Mouse (Mus musculus): ENCODE results near the gene Grik1.

Grik1 gene

DNA sequence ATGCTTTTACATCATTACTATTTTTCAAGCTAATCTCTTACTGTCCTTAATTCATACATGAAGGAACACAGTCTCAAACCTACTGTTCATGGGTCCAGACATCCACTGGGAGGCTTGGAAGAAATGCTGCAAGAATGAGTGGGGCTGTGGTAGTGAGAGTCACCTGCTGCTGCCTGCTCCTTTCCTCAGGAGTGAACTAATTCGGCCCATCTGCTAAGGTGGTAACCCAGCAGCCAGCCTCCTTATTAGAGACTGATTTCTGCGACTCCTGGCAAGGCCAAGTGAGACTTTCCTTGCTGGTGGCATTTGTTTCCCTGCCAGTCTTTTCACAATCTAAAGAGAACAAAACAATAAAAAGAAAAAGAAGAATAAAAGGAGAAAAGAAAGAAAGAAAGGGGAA lies 147.9 kb downstream of the Grik1 start:
- DNase-seq (ENCODE audit: low read depth) = no peak

DNA sequence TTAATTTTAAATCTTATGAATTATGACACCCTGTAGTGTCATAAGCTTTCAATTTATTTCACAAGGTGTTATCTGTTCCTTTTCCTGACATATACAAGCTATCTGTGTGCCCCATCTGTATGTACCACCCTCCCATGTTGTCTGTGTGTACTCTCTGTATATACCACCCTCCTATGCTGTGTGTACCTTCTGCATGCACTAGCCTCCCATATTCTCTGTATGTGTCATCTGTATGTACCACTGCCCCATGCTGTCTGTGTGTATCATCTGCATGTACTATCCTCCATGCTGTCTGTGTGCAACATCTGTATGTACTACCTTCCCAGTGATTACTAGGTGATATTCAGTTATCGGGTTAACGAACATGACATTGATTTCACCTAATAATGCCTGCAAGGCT lies 148.5 kb downstream of the Grik1 start:
- no peak for DNase-seq (ENCODE audit: low read depth)

DNA sequence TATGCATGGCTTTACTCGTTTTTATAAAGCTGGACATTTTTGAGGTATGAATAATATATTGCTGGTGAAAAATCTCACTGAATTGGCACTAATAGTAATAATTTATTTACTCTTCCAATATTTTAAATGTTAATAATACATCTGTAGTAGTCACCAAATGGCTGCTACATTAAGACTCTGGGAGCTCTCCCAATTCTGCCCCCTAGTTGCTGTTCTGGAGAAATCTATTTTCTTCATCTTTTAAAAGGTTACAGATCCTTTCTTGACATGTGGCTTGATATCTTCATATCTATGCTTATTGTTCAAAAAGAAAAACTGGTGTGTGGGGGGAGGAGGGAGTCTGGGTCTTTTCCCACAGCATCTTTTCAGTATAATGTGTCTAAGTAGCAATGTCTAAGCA lies 151.2 kb downstream of the Grik1 start:
- no peak for DNase-seq (ENCODE audit: low read depth)

DNA sequence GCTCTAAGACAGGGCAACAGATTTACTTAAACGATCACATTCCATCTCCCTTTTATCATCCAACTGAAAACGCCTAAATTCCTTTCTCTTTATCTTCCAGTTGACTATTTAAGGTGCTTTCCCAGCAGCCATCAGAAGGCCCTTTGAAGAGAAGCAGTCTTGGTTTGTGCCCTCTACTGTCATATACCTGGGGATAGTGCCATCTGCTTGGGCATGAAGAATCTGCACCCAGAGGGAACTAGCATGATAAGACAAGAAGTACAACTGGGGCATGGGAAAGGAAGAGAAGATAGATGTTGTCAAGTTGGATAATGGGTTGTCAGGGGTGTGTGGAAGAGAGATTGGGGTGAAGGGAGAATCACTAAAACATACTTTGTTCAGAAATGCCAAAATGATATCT lies 157.1 kb downstream of the Grik1 start:
- DNase-seq (ENCODE audit: low read depth) = no peak

DNA sequence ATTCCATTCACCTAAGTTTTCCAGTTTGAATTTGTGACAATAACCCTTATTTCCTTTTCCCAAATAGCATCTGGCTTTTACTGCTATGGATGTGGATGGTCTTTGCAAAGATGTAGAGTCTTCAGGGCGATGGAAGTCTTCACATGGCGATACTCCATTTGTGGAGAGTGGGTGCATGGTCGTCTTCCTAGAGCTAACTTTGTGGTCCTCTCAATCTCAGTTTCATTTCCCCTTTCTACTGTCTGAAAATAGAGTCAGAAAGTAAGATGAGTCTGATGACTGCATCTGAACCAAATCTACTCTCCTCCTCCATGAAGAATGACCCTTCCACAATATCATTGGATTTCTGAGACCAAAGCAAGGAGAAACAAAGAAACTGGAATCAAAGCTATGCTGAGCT lies 159.0 kb downstream of the Grik1 start:
- DNase-seq (ENCODE audit: low read depth) = no peak

DNA sequence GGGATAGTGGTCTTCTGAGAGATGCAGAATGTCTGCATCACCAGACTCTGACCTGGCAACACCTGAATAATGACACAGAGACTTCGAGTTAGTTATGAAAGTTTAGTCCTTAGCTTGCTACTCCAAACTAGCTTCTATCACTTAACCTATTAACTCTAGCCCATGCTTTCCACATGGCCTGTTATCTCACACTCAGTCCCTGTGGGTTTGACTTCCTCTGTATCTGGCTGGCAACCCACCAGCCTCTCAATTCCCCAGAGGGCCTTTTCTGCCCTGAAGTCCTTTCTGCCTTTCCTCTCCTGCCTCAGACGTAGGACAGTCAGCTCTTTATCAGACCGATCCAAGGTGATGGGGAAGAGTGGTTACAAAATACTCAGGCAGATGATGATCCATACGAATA lies 165.0 kb downstream of the Grik1 start:
- DNase-seq (ENCODE audit: low read depth) = no peak

DNA sequence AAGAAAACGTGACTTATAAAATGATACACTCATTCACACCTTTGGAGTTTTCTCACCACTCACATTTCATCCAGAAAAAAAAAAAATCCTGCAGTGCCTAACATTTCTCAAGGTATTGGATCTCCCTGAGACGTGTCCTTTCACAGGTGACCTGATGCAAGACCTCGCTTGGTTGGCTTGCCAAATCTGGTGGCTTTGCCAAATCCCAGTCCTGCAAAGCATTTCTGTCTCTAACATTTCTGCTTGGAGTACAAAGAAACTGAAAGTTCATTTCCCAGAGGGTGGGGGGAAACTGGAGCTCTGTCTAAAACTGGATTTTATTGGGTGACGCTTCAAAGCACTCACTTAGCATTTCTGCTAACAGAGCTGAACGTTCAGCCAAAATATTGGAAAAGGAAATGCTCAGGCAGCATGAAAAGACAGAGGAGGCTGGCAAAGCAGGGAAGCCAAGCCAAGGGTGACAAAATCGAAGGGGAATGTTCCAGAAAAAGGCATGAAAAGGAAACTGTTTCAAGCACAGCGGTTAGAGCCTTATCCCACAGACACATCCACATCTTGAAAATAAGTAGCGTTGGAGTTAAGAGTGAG lies 177.4 kb downstream of the Grik1 start:
- DNase-seq (ENCODE audit: low read depth) = no peak

DNA sequence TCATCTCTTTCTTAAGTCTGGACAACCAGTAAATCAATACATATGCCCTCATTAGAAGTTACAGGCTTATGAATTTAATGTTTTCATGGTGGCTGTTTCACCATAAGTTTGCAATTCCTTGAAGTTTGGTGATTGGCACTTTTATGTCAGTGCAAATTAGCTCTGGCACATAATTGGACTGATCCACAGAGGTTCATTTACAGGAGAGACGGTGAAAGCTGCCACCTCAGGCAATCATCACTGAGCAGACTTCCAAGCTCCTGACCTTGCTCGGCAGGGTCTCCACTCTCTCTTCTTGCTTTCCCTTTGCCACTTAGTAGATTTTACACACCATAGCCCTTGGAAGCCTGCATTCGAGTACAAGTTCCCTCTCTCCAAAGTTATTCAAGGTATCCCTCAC lies 178.6 kb downstream of the Grik1 start:
- DNase-seq (ENCODE audit: low read depth) = no peak

DNA sequence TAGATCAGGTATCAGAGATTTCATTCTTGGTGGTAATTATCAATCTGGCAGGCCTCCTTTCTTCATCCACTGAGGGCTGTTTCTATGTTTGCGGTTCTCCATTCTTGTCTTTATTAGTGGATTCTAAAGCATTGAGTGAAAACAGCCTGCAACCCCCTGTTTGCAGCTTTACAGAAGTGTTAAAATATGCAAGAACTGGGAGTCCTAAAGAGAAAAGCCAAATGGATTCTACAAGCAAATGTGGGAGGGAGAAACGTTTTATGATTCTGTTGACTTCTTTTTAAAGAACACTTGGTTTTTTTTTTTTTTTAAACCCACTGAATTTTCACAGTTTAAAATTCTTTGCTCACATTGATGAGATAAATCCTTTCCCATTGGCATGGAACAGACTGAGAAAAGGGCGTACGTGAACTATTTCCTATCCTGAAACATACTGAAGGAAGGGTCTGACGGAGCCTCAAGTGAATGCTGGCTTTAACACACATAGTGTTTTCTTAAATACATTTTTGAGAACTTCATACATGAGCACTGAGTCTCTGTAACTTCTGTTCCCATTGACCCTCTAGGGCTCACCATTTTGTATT lies 195.8 kb downstream of the Grik1 start:
- no peak for DNase-seq (ENCODE audit: low read depth)

DNA sequence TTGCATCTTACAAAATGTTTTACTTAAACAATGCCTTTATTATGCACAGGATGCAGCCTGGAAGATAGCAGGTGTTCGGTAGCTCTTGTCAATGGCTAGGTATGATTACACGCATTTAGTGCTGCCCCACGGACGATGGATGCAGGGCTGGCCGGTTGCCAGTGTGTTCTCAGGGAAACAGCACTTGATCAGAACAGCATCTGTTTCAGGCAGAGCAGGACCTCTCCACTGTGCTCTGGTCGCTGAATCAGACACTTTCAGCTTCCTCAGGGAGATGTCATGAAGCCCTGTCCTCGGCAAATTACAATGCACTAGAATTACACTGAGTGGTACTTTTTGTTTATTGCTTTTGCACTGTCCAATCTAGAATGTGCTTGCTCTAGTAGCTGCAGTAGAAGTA lies 202.8 kb downstream of the Grik1 start:
- peak; percentile 2 for DNase-seq (ENCODE audit: low read depth)

DNA sequence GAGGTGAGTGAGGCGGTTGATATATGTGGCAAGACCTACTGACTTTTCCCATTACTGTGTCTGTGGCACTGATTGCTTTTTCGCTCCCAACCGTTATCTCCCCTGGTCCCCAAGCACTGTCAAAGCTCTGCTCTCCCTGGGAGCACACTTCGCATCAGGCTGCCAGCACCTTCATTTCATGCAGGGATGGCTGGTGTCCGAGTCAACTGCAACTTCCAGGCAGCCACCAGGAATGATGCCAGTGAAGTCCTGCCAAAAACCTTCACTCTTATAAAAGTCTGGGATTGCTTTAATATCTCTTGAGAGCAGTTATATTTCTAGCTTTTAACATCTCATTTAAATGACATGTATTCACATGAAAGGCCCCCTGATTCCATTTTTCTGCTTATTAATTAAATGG lies 215.3 kb downstream of the Grik1 start:
- DNase-seq (ENCODE audit: low read depth) = no peak

DNA sequence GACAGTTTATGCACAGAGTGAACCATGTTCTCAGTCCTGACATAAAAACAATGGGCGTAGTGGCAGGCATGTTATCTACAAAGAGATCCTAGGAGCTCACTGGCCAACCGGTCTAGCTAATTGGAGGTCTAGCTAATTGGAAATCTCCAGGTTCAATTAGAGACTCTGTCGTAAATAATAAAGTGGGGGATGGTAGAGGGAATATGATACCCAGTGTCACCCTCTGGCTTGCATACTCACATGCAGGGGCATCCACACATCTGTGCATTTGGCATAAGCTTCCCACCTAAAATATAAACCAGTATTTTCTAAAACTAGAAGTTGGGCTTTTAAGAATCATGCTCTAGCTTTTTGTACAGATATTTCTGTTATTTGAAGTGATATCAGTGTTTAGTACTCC lies 229.1 kb downstream of the Grik1 start:
- DNase-seq (ENCODE audit: low read depth) = no peak

DNA sequence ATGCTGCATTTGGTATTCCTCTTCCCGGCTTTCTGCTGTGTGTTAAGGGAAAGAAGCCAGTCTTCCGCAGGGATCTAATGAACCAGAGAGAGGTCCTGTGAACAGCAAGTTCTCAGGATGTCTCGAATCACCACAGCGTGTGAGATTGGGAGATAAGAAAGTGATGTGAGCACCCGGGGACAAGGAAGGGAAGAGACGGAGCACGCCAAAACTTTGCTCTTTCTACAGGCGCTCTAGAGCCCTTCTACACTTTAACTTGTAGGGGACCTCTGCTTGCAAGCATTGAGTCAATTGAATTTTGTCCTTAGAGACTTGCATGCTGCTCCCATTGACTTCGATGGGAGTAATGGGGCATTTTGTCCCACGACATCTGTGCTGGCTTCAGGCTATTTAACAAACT lies 241.9 kb downstream of the Grik1 start:
- no peak for DNase-seq (ENCODE audit: low read depth)

DNA sequence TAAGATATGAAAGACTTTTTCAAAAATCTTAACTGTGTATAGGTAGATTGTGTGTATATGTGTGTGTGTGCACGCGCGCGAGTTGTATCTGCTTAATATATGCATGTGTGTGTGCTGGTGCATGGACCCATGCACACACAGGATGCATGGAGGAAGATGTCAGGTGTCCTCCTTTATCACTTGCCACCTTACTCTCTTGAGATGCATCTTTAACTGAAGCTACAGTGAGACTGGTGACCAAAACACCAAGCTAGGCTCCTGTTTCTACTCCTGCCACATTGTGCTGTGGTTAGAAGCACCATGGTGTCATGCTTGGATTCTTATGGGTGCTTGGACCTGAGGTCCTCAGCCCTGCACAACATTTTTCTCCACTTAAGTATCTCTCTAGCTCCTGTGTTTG lies 245.7 kb downstream of the Grik1 start:
- DNase-seq (ENCODE audit: low read depth) = no peak

DNA sequence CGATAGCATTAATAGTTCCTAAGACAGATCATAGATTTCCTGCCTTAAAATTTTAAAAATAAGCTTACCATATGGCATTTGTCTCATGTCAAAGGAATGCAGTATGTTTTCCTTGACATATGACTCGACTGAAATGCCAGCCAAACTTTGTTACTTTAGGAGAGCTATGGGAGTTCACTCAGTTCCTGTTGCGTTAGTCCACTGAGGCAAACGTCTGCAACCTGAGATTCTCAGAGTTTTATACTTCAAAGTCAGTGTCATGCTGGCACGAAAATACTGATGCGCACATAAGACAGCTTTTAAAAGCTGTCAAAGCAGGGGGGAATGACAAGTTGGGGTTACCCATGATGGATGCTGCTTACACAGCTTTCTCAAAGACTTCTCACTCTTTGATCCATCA lies 247.6 kb downstream of the Grik1 start:
- DNase-seq (ENCODE audit: low read depth) = peak; percentile 70

DNA sequence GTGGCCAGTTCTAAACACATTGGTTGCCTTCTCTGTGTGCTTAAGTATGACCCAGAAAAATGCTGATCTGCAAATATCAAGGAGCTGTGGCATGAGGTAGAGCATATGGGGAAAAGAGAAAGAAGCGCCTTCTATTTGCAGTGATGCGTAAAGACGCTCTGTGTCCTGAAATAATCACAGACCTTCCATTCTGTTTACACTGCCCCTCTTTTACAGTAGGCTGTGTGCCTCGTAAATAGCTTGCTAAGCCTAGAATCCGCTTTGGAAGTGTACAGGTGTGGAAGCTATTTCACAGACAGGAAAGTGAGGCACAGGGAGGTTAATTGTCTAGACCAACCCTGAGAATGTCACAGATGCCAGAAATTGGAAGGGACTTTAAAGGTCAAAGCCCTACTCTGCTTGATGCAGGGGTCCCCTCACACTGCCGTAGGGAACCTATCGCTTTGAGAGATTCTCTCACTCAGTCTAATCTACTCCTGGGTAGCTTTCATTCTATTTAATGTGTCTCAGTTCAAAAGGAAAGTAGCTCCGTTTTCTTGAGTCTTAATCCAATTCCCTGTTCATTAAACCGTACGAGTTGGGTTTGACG lies 251.5 kb downstream of the Grik1 start:
- no peak for DNase-seq (ENCODE audit: low read depth)

DNA sequence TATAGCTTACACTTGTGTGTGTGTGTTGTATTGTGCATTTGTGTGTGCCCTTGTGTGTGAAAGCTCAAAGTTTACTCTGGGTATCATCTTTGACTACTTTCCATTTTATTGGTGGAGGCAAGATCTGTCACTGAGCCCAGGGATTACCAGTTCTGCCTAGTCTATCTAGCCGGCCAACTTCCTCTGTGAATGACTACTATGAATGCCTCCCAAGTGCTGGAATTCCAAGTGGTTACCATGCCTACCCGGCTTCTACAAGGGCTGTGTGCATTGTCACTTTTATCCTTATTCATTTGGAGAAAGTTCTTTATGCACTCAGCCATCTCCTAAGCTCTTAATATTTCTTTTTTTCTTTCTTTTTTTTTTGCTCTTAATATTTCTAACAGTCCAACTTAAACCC lies 301.3 kb downstream of the Grik1 start:
- no peak for DNase-seq (ENCODE audit: low read depth)

DNA sequence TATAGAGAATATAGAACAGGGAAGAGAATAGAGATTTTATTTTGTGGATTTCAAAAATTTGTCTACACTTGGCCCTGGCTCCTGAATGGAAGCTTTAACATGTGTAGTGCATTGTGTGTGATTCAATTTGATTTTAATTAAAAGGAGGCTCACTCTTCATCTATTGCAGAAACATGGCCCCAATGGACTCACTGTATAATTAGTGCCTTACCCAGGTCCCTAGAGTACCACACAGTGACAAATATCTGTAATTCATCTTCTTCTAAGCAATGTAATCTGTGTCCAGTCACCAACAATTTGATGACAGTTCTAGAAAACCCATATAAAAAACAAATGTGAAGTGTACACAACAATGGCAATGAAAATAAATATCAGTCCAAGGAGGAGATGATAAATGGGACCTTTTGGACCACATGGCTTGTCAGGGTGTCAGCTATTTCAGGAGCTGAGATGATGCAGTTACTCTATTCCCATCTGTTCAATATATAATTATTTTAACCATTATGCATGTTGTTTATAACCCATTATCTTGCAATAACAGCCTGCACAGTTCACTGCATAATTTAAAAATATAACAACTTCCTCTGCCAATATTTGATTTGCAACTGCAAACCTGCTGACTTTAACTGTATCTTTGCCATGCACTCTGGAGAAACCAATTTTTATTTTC lies 305.7 kb downstream of the Grik1 start:
- no peak for DNase-seq (ENCODE audit: low read depth)

DNA sequence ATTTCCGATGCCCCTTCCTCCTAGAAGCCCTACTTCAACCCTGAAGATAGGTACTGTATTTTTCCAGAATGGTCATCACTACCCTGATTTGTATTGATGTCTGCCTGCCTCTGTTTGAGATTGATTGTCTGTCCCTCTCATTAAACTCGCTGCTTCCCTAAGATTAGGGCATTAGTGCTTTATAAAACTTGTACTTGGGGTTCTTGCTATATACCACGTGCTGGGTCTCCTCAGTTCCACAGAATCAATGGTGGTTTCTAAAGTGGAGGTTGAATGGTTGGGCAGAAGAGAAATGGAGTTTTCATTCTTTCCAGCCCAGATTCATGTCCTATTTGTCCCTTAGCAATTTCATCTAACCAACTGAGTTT lies 316.0 kb downstream of the Grik1 start:
- no peak for DNase-seq (ENCODE audit: low read depth)

DNA sequence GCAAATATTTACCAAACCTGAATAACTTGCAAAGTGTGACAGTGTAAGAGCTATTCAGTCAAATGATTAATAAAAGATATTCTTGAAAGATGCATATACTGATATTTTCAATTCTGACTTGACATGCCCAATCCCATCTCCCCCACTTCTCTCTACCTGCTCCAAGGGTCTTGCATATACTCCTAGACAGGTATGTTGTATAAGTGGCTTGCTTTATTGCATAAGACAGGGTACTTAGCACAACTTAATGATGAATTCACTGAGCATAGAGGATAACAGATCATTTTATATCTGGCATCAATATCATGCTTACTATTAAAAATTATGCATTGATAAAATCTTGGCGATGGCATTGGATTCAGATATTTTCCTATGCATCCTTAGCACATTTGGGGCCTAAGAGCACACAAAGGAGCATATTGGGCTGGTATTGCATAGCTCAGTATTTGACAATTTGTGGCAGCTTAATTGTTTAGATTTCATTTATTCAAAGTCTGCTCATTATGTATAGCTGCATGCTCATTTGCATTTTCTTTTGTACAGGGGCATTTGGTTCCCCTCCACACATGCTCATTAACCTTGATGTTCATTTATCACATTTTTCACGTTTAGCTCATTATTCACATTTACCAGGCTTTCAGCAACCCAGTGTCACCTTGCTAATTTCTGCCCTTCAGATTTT lies 316.5 kb downstream of the Grik1 start:
- no peak for DNase-seq (ENCODE audit: low read depth)

DNA sequence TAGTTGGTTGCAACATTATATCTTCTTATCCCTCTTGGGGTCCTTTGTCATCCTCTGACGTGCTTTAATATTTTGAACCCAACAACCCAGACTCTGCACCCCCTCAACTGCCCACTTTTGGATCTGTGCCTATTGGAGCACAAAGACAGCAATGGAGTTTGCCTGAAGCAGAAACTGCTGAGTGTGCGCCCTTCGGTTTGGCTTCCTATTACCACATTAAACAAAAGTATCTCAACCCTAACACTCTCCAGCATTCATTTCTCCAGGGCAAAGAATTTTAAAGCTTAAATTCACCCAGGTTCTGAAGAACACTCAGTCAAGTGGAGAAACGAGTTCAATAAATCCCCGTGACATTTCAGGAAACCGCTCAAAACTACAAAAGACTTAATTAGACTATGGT lies 318.2 kb downstream of the Grik1 start:
- no peak for DNase-seq (ENCODE audit: low read depth)

DNA sequence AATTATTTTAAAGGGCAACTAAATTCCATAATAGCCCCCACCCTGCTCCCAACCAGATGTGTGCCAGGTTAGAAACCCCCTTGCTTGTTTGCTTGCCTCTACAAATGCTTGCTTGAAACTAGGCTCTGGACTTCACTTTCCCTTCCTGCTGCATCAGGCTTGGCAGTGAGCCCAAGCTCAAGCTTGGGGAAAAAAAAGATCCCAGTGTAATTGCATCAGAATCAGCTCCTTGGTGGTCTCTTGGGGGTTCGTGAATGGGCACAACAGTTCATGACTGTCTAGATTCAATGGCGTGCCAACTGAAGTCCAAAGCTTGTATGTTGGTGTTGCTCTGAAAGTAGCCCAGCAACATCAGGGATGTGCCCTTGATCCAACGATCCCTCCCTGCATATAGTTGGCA lies 320.1 kb downstream of the Grik1 start:
- DNase-seq (ENCODE audit: low read depth) = no peak

DNA sequence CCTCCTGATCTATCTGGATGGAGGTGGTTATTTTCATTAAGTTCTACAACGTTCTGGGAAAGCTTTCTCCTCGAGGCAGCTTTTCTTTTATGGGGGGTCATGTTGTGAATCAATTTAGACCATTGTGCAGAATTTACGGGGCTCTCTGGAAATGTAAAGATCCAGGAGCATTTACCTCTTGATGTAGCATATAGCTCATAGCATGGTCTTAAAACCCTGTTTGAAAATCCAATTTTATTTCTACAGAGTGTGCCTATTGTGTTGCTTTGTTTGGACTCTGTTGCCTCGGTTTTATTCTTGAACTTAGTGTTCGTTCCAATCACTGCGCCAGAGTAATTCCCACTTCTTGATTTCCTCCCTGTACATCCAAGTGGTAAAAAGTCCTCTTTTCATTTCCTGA lies 328.6 kb downstream of the Grik1 start:
- DNase-seq (ENCODE audit: low read depth) = no peak
